Mouse (Mus musculus) left cerebral cortex, postnatal 10 days (tissue): ENCODE data around the gene Tfam. TPM values are rescaled to one million over a fixed set of nuclear protein-coding genes. Genes with fewer than 3 reads are reported as not detected.

Source experiments
- DNase-seq, 2 experiments: peaks; one replicate each; pipeline ENCODE4 v3.0.0; 2021 to 2022; ENCODE audit warnings: low spot score in 2 of 2, mixed read lengths in 1 of 2; ENCODE audit errors: extremely low spot score in 1 of 2
- intact Hi-C: fragments of 180-260 bp; cut with DNase I; formaldehyde crosslinking; loops from one replicate; pipeline ENCODE4 v1.15.1; 2025
- total RNA-seq, 2 experiments: library from RNA; stranded (reverse); gene quantifications; 2 replicates each; pipeline ENCODE4 v1.2.3; 2021

Gene Tfam
- total RNA-seq, 2 experiments from 2014 or later, result 35.0 to 35.2 TPM

DNA sequence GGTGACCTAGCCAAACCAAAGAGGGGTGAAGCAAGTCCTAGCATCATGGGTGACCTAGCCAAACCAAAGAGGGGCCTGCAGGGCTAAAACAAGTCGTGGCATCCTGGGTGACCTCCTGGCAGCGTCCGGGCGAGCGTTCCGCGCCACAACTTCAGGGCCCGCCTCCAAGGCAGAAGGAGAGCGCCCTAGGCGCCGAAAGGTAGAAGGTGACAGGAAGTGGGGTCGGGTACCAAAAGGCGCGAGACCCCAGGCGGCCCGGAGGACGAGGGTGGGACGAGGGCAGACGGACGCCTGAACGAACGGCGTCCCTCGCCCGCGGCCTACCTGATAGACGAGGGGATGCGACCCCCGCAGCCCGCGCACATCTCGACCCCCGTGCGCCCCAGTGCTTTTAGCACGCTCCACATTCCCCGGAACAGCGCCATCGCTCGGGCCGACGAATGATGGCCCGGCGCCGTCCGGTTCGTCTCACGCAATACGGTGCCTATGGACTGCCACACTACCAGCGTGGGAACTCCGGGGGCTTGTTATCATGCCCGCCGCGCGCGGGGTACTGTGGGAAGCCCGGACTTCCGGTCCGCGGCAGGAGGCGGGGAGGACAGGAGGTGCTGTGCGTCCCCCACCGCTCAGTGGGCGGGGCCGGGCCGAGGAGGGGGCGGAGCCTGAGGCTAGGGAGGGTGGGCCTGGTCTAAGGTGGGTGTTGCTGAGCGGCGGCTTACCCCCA, 402 bp downstream of the Tfam start:
- intact Hi-C loops, result loop anchor here (5.0 kb wide), 1 partner anchor 45 kb away; no protein-coding TSS in a partner anchor
- peak; percentile 90 to 97 for DNase-seq

DNA sequence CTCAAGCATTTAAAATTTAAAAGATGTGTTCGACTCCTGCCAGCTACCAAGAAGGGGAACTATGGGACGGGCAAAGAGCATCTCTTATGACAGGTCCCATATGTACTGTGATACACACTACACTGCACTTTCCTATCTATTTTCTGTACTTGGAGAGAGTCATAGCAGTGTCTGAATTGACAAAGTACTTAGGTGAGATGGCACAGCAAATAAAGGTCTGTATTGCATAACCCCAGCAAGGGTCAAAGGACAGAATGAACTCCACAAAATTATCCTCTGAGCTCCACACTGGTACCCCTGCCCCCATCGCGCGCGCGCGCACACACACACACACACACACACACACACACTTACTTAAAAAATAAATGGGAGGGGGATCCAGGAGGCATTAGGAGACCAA, 4.0 kb downstream of the Tfam start:
- no peak for DNase-seq
- intact Hi-C loops, result no loop called here

DNA sequence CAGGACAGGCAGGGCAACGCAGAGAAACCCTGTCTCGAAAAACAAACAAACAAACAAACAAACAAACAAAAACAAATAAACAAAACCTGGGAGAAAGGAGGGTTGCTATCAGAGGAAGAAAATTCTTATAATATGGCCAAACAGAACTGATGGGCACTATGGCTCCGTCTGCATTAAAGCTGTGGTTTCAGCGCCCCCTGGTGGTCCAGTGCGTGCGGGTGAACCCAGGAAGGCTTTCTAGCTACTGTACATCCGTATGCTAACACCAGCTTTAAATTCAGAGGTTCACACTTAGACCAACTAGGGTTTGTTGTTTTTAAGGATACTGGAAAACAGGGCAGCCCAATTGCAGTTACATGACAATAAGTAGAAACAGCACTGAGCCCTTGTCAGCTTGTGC, 12.2 kb downstream of the Tfam start:
- intact Hi-C loops, result loop anchor here (10.0 kb wide), 1 partner anchor 661 kb away; no protein-coding TSS in a partner anchor

DNA sequence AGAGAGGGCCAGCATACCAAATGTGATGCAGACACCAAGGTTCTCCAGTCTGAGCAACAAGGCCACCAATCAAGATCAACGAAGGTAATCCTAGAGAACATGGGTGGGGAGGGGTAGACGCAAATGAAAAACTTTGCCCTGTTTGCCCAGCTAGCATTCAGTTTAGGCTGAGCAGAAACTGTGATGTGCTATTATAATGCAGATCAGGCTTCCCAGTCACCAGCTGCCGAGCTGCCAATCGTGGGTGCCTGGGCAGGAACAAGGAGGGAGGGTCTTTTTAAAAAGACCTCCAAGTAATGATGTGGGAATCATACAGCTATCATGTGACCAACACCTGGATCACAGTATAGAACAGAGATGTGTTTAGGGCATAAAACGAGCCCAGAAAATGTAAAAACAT, 15.0 kb downstream of the Tfam start:
- DNase-seq, result no peak
- intact Hi-C loops, result loop anchor here (10.0 kb wide), 1 partner anchor 658 kb away; no protein-coding TSS in a partner anchor

More for the DNA sequence above, 12.2 kb downstream of the Tfam start:
- DNase-seq, result peak; percentile 79 to 88

DNA sequence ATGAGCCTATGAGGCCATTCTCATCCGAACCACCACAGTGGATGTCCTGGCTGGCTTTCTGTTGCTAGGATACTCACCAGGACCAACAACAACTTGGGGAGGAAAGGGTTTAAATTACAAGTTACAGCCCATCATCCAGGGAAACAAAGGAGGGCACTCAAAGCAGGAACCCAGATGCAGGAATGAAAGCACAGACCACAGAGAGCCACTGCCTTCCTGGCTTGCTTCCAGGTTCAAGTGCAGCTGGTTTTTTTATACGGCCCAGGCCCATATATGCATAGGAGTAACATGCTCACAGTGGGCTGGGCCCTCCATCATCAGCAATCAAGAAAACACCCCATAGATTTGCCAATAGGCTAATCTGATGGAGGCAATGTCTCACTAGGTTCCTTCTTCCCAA, 15.4 kb downstream of the Tfam start:
- DNase-seq, result no peak
- intact Hi-C loops, result loop anchor here (10.0 kb wide), 1 partner anchor 658 kb away; no protein-coding TSS in a partner anchor

DNA sequence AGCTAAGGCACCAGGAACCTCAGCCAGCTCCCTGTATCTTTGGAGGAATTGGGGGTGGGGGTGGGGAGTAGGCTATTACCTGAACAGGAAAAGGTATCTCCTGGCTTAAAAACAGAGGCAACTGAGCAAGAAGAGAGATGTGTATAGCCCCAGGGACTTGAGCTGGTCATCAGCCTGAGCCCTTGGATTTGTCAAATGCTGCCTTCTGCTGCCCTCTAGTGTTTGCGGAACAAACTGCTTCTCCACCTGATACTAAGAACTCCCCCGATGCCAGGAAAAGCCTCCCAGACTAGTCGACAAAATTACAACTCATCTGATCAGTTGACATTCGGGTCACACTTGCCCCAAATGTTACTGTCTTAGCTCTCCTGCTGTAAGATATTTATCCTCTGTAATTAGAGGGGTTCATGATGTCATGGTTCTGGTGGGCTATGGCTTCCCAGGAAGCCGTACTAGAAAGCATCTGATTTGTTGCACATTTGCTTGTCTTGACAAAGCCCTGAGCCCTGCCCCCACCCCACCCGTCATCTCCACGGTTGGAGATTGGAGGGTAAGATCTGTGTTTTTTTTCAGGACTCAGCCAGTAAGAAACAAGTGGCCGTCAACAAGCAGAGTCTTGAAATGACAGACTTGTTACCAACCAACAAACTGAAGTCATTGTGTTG, 19.7 kb downstream of the Tfam start:
- peak; percentile 79 to 83 for DNase-seq
- intact Hi-C loops, result loop anchor here (5.0 to 10.0 kb wide), 2 partner anchors 261 to 404 kb away; no protein-coding TSS in a partner anchor

DNA sequence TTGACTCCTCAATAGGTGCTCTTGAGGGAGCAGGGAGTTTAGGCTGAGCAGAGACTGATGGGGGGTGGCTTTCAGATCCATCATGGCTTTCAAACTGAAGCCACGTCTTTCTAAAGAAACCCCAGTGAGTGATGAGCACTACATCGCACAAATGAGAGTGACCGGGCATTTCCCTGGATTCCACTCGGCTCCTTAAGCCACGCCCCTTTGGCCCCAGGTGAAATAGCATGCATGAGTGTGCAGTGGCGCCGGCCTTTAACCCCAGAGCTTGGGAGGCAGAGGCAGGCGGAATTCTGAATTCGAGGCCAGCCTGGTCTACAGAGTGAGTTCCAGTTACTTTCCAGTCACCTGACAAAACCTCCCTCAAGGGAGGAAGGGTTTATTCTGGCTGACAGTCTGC, 22.1 kb downstream of the Tfam start:
- intact Hi-C loops, result loop anchor here (5.0 to 10.0 kb wide), 2 partner anchors 259 to 401 kb away; no protein-coding TSS in a partner anchor
- DNase-seq, result no peak

DNA sequence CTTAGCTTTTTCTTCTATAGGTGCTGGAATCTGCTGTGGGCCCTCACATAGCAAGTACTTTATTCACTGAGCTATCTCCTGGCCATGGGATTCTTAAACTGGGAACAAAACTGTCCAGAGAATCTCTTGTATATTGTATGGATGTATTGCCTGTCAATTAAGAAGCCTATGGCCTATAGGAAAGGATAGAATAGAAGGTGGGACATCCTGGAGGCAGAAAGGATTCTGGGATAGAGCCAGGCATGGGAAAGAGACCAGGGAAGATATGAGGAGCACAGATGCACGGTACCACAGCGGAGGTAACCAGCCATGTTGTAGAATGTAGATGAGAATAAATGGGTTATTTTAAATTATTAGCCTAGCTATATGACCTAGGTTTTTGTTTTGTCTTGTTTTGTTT, 36.6 kb downstream of the Tfam start:
- intact Hi-C loops, result no loop called here
- DNase-seq, result no peak

DNA sequence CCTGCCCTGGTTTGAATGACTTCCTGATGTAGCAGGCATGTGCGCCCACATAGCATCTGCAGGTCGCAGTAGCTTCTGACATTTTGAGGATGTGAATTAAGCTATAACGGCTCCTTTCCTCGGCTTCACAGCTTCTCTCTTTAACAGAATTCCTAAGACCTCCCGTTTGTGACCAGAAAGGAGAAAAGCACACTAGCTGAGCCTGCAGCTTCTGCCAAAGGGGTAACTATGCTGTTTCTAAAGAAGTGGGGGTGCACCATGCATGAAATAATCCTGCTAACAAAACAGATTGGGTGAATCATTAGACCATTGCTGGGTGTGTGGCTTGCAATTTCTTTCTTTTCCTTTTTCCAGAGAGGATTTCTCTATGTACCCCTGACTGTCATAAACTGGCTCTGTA, 37.1 kb downstream of the Tfam start:
- intact Hi-C loops, result no loop called here
- no peak for DNase-seq

DNA sequence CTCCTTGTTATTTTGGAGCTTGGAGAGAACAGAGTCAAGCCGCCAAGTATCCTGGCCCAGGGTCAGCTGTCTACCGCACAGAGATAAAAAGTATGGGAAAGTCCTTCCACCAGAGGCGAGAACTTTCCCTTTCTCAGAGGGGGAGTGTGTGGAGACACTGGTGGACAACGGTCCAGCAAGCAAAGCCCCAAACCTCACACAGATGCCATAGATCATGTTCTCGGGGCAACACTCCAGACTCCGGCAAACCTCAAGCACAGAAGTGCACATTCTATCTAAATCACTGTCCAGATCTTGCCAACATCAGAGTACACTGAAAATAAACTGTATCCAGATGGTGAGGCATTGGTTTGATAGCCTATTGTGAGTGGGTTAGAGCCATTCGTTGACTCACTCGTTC, 39.4 kb downstream of the Tfam start:
- intact Hi-C loops, result no loop called here
- DNase-seq, result no peak

DNA sequence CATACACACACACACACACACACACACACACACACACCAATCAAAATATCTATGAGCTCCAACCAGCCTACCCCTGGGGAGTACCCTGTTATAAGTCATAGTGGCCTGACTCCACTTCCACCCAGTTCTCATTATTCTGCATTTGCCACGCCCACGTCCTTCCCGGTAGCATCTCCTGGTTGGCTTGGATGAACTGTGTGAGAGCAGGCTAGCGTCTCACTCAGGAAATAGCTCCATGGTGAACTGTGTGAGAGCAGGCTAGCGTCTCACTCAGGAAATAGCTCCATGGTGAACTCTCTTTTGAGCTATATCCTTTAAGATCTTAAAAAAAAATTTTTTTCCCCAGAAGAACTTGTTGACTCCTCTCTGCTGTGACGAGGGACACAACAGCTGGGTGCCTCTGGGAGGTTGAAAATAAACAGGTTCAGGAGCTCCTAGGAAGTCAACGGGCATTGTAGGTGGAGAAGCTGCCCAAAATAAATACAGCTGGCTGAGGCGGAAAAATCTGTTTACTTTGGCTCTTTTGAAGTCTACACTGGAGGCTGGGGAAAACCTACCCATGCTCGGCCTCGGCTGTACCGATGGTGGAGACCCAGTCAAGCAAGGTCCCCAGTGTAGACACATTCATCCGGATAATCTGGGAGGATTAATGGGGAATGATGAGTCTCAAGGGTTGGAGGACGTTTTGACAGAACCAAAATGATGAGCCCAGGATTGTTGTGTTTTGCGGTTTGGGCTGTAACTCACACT, 40.9 kb downstream of the Tfam start:
- intact Hi-C loops, result no loop called here
- DNase-seq, result peak in 1 of 2 experiments; percentile 37

DNA sequence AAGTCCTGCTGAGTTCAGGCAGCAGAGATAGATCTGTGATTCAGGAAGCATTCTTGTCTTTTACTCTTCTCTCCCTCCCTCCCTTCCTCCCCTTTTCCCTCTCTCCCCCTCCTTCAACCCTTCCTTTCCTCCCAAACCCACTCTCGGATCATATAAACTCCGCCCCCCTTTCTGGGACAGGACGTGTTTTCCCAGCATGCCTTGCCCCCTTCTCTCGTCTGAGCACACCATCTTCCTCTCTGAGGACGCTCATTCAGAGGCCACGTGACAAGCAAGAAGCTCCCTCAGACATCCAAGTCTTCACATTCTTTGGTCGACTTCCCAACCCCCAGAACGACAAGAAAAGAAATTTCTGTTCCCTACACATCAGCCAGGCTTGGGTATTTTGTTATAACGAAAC, 42.6 kb downstream of the Tfam start:
- DNase-seq, result peak in 1 of 2 experiments; percentile 39
- intact Hi-C loops, result no loop called here

DNA sequence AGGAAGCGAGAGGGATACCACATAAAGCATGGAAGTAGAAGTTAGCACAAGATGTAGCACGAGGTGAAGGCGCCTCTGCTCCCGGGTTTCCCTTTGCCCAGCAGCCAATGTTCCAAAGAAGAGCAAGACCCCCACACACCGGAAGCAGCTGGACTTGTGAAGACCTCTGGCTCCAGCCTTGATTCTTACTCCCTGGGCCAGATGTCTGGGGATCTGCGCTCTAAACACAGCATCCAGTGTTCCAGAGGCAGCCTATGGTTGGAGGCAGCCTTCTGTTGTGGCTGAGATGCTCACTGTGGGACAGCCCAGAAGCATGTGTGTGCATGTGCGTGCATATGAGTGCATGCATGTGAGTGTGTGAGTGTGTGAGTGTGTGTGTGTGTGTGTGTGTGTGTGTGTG, 43.4 kb downstream of the Tfam start:
- DNase-seq, result peak in 1 of 2 experiments; percentile 28
- intact Hi-C loops, result no loop called here

DNA sequence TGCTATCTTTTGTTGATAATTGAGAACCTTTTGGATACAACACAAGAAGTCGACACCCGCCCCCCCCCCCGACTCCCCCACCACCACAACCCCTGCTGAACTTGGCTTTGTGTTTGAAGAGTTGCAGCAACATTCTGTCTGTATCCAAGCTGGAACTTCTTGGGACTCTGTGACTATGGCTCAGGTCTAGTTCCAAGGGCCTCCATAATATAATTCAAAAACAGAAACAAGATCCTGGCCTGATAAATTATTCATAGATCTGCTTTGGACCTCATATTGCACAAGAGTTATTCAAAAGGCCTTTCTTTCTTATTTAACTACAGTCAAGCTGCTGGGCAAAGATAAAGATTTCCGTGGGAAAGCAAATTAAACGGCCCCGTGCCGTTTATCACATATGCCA, 44.8 kb downstream of the Tfam start:
- intact Hi-C loops, result no loop called here

DNA sequence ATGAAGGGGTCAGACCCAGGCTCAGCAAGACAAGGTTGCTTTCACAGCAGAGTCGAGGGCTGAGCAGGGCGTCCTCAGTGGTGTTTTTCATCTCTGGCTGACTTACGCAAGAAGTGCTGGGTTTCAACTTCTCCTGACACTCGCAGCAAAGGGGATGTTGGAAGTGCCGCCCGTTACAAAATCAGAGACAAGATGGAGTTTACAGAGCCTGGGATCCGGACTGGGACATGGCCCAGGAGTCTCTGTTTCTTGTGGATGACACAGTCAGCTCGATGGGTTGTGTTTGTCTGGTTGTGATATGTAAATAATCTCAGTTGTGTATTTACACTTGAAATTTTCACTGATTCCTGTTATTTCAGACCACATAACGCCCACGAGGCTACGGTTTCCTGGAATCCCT, 45.2 kb downstream of the Tfam start:
- intact Hi-C loops, result no loop called here
- no peak for DNase-seq

More for the DNA sequence above, 44.8 kb downstream of the Tfam start:
- no peak for DNase-seq

DNA sequence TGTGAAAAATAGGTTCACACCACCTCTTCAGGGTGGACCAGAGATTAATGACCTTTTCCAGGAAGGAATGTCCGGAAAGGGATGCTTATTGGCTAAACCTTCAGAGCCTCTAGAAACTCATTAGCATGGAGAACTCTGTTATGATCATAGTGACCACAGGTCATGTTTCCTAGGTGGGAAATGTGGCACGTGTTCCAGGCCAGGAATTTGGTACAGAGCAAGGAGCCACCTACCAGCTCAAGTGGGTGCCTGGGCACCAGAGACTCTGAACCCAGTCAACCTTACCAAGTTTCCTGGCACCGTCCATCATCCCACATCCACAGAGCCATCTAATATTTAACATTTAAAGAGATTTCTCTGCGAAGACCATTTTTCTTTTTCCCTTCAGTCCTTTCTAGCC, 49.4 kb downstream of the Tfam start:
- intact Hi-C loops, result no loop called here
- DNase-seq, result no peak

DNA sequence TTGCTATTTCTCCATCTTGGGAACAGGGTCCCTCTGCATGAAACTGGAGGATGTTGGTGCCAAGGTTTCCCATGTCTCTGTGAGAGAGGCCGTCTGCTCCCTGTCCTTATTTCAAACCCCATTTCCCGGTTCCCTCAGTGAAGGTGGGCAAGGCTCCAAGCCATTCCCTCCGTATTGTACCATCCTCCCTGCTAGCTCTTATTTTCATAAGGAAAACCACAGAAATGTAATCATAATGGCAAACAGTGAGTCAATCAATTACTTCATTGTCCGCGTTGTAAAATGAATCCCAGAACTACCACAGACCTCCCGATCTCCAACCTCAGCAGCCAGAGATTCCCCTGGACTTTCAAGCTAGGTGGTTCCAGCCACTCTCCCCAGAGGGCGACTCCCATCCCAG, 53.0 kb downstream of the Tfam start:
- DNase-seq, result no peak
- intact Hi-C loops, result no loop called here

DNA sequence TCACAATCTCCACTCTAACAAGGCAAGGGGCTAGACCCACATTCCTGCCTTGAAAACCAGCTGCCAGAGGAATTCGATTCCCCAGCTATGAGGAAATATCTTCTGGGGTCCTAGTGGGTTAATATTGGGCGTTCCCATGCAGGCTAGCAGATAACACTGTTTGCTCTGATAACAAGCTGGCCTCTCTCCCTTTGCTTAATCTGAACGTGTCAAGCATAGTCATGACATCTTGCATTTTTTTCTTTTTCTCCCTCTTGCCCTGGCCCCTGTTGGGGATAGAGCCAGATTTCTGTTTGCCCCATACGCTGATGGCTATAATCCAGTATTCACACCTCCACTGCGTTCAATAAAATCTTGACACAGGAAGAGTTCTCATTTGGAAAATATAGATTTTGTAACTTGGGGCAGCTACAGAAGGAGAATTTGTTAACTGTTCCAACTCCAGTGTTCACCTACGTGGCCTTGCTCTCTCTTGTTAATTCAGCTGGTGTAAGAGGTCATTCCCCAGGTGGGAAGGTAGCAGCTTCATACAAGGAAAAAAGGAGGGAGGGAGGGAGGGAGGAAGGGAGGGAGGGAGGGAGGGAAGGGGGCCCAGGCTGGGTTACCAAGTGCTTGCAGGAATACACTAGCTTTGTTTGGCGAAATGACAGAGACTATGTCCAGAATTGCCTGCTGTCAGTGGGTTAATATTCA, 54.6 kb downstream of the Tfam start:
- no peak for DNase-seq
- intact Hi-C loops, result no loop called here

DNA sequence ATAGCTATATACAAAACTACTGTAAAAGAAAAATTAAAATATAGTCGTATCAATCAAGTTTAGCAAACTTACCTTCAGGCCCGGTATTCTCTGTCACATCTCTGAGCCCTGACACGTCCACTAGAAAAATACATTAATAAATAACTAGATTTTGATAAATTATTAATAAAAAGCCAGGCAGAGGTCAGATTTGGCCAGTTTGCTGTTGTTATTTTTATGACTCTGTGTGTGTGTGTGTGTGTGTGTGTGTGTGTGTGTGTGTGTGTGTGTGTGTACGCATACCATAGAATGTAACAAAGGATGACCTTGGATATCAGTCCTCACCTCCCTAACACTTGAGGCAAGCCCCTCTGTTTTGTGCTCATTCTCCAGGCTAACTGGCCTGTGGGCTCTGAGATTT, 56.1 kb downstream of the Tfam start:
- no peak for DNase-seq
- intact Hi-C loops, result no loop called here
